Comparison of ENCODE assay signal across 7 mouse cellular contexts in genomic region chr2:117120246-117121211, GRCm38 (mm10). TPM values are rescaled to one million over a fixed set of nuclear protein-coding genes. Genes with fewer than 3 reads are reported as not detected.
DNase-seq lines count a peak whose midpoint lies in the region; ATAC-seq lines count a peak whose summit lies in the region.

No protein-coding gene starts in this region.

- H3K9ac ChIP-seq in embryonic facial prominence, embryonic 11.5 days (replicated peaks; ENCODE audit: low read length) = peak overlapping the region; percentile 98
- peak overlapping the region; percentile 99 for H3K9ac ChIP-seq in midbrain, embryonic 13.5 days (replicated peaks)

- H3K27me3 ChIP-seq in embryonic facial prominence, embryonic 11.5 days (ENCODE audit: control insufficient read depth, insufficient read depth, low read length) = no peaks in the 10 kb centered on the region
- H3K27me3 ChIP-seq in limb, embryonic 10.5 days (ENCODE audit: low read depth, poor library complexity, severe bottlenecking) = no peaks in the 10 kb centered on the region
- H3K27me3 ChIP-seq in midbrain, embryonic 13.5 days = peaks cover 8% of the 10 kb centered on the region; the same call in 1 of the 2 replicates

- H3K27ac ChIP-seq in embryonic facial prominence, embryonic 11.5 days (replicated peaks; ENCODE audit: low read depth, low read length) = peak overlapping the region; percentile 100
- peak overlapping the region; percentile 100 for H3K27ac ChIP-seq in limb, embryonic 10.5 days
- H3K27ac ChIP-seq in midbrain, embryonic 13.5 days = peak overlapping the region; percentile 99

- H3K4me3 ChIP-seq in embryonic facial prominence, embryonic 11.5 days (ENCODE audit: low read depth, low read length) = peak overlapping the region; percentile 96
- H3K4me3 ChIP-seq in limb, embryonic 10.5 days = peak overlapping the region; percentile 99
- peak overlapping the region; percentile 91 for H3K4me3 ChIP-seq in midbrain, embryonic 13.5 days (replicated peaks)

- no peaks in the 10 kb centered on the region for H3K4me1 ChIP-seq in embryonic facial prominence, embryonic 11.5 days (ENCODE audit: control insufficient read depth, insufficient read depth, low read length)
- peaks cover 28% of the 10 kb centered on the region for H3K4me1 ChIP-seq in limb, embryonic 10.5 days
- H3K4me1 ChIP-seq in midbrain, embryonic 13.5 days (replicated peaks) = peaks cover 27% of the 10 kb centered on the region

- under 1% methylated on average over 77 of the region's 101 CpGs for WGBS in embryonic facial prominence, embryonic 11.5 days
- WGBS in limb, embryonic 10.5 days = under 1% methylated on average over 100 of the region's 101 CpGs
- WGBS in midbrain, embryonic 13.5 days = under 1% methylated on average over 94 of the region's 101 CpGs

- H3K4me2 ChIP-seq in embryonic facial prominence, embryonic 11.5 days (ENCODE audit: low read depth, low read length) = peak overlapping the region; percentile 77
- peak overlapping the region; percentile 76 for H3K4me2 ChIP-seq in midbrain, embryonic 13.5 days (replicated peaks)

- H3K9me3 ChIP-seq in embryonic facial prominence, embryonic 11.5 days (replicated peaks; ENCODE audit: control insufficient read depth, low read length) = no peaks in the 10 kb centered on the region
- no peaks in the 10 kb centered on the region for H3K9me3 ChIP-seq in limb, embryonic 10.5 days (replicated peaks)
- no peaks in the 10 kb centered on the region for H3K9me3 ChIP-seq in midbrain, embryonic 13.5 days

- peak; percentile 81 for ATAC-seq in embryonic facial prominence, embryonic 11.5 days (replicated peaks; ENCODE audit: insufficient number of reproducible peaks, low FRiP score, low TSS enrichment, low read depth)
- ATAC-seq in granulocyte monocyte progenitor cell, adult 5-6 weeks (replicated peaks; ENCODE audit: poor library complexity, severe bottlenecking) = peak; percentile 67
- ATAC-seq in midbrain, embryonic 13.5 days = peak; percentile 88

- no peaks in the 10 kb centered on the region for H3K36me3 ChIP-seq in embryonic facial prominence, embryonic 11.5 days (replicated peaks; ENCODE audit: control insufficient read depth, insufficient read depth, low read depth, low read length)
- H3K36me3 ChIP-seq in limb, embryonic 10.5 days = no peaks in the 10 kb centered on the region
- no peaks in the 10 kb centered on the region for H3K36me3 ChIP-seq in midbrain, embryonic 13.5 days

- peak; percentile 94 for DNase-seq in adrenal gland, postnatal 14 days
- DNase-seq in embryonic facial prominence, embryonic 11.5 days (ENCODE audit: low spot score) = peak; percentile 99
- peak; percentile 86 for DNase-seq in kidney, adult 11 months
- peak; percentile 93 for DNase-seq in limb, embryonic 10.5 days (ENCODE audit: low spot score)
- peak; percentile 64 for DNase-seq in spleen, adult 12 weeks (ENCODE audit: low spot score)

RNA-seq across cellular contexts. Expression of gene Spred1, which starts 0.6 kb away (rescaled TPM):
- 63.9 and 64.1 TPM in 2 replicates for total RNA-seq in adrenal gland, postnatal 14 days (2021)
- 22.1 and 28.6 TPM in 2 replicates for polyA plus RNA-seq in embryonic facial prominence, embryonic 11.5 days (2014; fragmentation: Nextera tagmentation; extraction: Ambion mirVana)
- 16.5 and 19.2 TPM in 2 replicates for total RNA-seq in granulocyte monocyte progenitor cell, adult 5-6 weeks (2014; fragmentation: Nextera tagmentation)
- total RNA-seq in granulocyte monocyte progenitor cell, adult 5-6 weeks (2017) = 23.0 and 23.7 TPM in 2 replicates
- 14.9 and 17.1 TPM in 2 replicates for polyA plus RNA-seq in limb, embryonic 10.5 days (2016; fragmentation: Nextera tagmentation; extraction: Ambion mirVana)
- polyA plus RNA-seq in midbrain, embryonic 13.5 days (2015; fragmentation: Nextera tagmentation; extraction: Ambion mirVana) = 7.4 and 7.9 TPM in 2 replicates

Comparison
In these comparisons a context has a peak if more than half of its experiments do, and no peak if none do; other contexts are left out.
1. Peak in every context shown above with its lines: DNase-seq, ATAC-seq, H3K4me3 ChIP-seq and H3K27ac ChIP-seq.